Mouse (Mus musculus) thymus, adult 2 months (tissue): ENCODE data around the gene Rpl3l. TPM values are rescaled to one million over a fixed set of nuclear protein-coding genes. Genes with fewer than 3 reads are reported as not detected.

ENCODE experiments used
- DNase-seq: peaks from one replicate; pipeline ENCODE4 v3.0.0; 2021
- H3K27ac ChIP-seq: fragments of 200-500 bp; 2 replicates; pipeline ENCODE4 v1.5.1; 2012; ENCODE audit warnings: low read length, control low read depth; ENCODE audit not compliant: control insufficient read depth, insufficient read depth
- H3K27me3 ChIP-seq: fragments of 200-500 bp; 2 replicates; pipeline ENCODE4 v1.6.1; 2012; ENCODE audit warnings: mild to moderate bottlenecking, low read length, moderate library complexity, mixed read lengths; ENCODE audit not compliant: control insufficient read depth, insufficient read depth
- H3K36me3 ChIP-seq: fragments of 200-500 bp; 2 replicates; pipeline ENCODE4 v1.6.1; 2012; ENCODE audit warnings: mild to moderate bottlenecking, low read length, moderate library complexity; ENCODE audit not compliant: control insufficient read depth, insufficient read depth
- H3K4me1 ChIP-seq: fragments of 200-500 bp; replicated peaks from 2 replicates; pipeline ENCODE4 v1.6.1; 2012; ENCODE audit warnings: low read length; ENCODE audit not compliant: control insufficient read depth, insufficient read depth
- H3K4me3 ChIP-seq: fragments of 200-500 bp; 2 replicates; pipeline ENCODE4 v1.5.1; 2012; ENCODE audit warnings: mild to moderate bottlenecking, low read length, control low read depth, moderate library complexity; ENCODE audit not compliant: control insufficient read depth, insufficient read depth
- CTCF ChIP-seq: fragments of 200-500 bp; IDR thresholded peaks from 2 replicates; pipeline ENCODE4 v1.5.1; 2012; ENCODE audit warnings: mild to moderate bottlenecking, control low read depth, low read length, moderate library complexity, borderline replicate concordance; ENCODE audit not compliant: control insufficient read depth, poor library complexity, insufficient read depth; ENCODE audit errors: extremely low read depth
- POLR2A ChIP-seq: fragments of 200-500 bp; IDR thresholded peaks from 2 replicates; pipeline ENCODE4 v1.6.1; 2012; ENCODE audit warnings: mild to moderate bottlenecking, low read length, control low read depth, moderate library complexity; ENCODE audit not compliant: control insufficient read depth, poor library complexity, insufficient read depth; ENCODE audit errors: extremely low read depth
- WGBS: fragments of 180-500 bp; shearing (Covaris S2); methylation state at CpG from one replicate; pipeline ENCODE4 v1.1.7; 2018; 5-methylcytosine and 5-hydroxymethylcytosine counted together
- polyA plus RNA-seq: library from polyadenylated mRNA; depleted of rRNA; stranded (reverse); fragments of >200 nt; gene quantifications from 2 replicates; pipeline ENCODE4 v1.2.3, GENCODE M21; 2012

The Rpl3l gene
- polyA plus RNA-seq, 1 experiment = 7.2 TPM

DNA sequence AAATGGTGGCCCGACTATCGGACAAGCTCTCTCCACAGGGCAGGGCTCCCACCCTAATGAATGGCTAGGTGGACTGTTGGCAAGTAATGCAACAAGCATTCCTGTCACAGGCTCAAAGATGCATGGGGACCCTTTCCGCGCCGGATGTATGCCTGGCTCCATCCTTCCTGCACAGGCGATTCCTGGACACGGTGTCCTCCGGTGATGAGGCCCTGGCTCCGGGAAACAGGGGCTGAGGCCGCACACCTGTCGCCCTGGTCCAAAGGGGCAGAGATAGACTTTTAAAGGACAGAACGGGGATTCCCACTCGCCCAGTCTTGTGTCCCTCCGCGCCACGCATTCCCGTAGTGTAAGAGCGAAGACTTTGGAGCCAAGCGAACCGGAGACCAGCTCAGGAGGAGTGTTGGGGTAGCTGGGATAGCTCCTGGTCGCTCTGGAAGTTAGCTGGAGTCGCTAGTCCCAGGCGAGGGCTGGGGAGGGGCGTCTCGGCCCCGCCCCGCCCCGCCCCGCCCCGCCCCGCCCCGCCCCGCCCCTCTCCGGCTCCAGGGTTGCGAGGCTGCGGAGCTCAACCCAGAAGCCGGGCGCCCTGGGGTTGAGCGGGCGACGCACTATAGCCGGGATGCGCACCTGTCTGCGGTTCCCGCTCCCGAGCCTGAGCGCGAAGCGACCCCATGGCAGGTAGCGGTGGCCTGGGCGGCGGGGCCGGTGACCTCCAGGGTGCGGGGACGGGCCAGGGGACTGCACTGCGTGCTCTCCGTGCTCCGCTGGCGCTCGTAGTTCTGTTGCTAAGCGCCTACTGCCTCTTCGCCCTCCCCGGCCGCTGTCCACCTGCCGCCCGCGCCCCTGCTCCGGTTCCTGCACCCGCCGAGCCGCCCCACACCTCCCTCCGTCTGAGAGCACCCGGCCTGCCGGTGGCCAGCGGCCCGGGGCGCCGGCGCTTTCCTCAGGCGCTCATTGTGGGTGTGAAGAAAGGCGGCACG, 25.1 kb downstream of the Rpl3l start, which contains the start of gene Hs3st6:
Gene Hs3st6 (plus strand): TSS at position 574 of the 980 bp plus-strand sequence.
- peaks cover 21% of the 10 kb centered on the region; the same call in 1 of the 2 replicates for H3K27me3 ChIP-seq
- no peaks in the 10 kb centered on the region for H3K36me3 ChIP-seq
- H3K27ac ChIP-seq = no peak within 1 kb of the TSS
- TF ChIP-seq CTCF = no peak
- no peak for TF ChIP-seq POLR2A
- peaks cover 11% of the 10 kb centered on the region for H3K4me1 ChIP-seq
- DNase-seq = peak; percentile 17
- 2% methylated on average over 79 of the region's 82 CpGs for WGBS
- peak within 1 kb of the TSS; percentile 36 for H3K4me3 ChIP-seq

DNA sequence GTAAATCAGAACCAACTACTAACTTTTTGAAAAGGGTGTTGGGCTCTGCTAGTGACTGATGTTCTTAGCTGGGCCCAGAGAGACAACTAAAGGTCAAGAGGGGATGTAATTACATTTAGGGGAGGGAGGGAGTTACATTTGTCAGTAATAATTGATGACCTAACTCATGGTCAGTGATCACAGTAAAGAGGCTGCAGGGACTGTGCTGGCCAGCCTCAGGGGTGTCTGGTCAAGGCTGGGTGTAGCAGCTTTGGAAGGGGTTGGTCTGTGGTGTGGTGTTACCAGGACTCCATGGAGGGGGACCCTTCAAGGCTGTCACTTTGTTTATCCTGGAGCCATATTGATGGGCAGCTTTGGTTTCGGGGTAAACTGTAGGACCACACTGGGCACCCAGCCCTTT, 29.8 kb downstream of the Rpl3l start:
- peaks cover 9% of the 10 kb centered on the region for H3K4me1 ChIP-seq
- no peak overlapping the region for H3K4me3 ChIP-seq
- no peak overlapping the region for H3K27ac ChIP-seq
- 100% methylated on average over 1 of the region's 1 CpGs for WGBS
- H3K27me3 ChIP-seq = peaks cover 14% of the 10 kb centered on the region; the same call in 1 of the 2 replicates
- no peaks in the 10 kb centered on the region for H3K36me3 ChIP-seq
- TF ChIP-seq POLR2A = no peak
- no peak for TF ChIP-seq CTCF
- DNase-seq = no peak

DNA sequence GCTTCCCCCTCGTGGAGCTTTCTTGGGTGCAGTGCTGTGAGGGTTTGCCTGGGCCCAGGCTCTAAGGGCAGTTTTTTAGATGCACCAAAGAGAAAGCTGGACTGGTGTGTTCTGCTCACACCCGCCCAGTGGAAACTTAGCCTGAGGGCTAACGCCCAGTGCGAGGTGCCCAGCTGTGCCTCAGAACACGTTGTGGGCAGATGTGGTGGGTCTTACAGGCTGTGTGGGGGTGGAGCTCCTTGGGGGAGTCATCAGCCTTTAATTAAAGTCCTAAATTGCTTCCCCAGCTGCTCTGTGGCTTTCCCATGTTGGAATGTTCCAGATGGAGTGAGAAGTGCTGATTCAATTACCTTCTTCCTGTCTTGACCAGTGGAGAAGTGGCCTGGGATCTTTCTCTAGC, 33.5 kb downstream of the Rpl3l start:
- Histone ChIP-seq H3K4me1 (no peaks in the 10 kb centered on the region), H3K27me3 (no peaks in the 10 kb centered on the region; the same call in 1 of the 2 replicates), H3K36me3 (no peaks in the 10 kb centered on the region), H3K27ac (no peak overlapping the region), H3K4me3 (no peak overlapping the region)
- no peak for DNase-seq
- TF ChIP-seq POLR2A (no peak), CTCF (no peak)
- 62% methylated on average over 5 of the region's 5 CpGs for WGBS

DNA sequence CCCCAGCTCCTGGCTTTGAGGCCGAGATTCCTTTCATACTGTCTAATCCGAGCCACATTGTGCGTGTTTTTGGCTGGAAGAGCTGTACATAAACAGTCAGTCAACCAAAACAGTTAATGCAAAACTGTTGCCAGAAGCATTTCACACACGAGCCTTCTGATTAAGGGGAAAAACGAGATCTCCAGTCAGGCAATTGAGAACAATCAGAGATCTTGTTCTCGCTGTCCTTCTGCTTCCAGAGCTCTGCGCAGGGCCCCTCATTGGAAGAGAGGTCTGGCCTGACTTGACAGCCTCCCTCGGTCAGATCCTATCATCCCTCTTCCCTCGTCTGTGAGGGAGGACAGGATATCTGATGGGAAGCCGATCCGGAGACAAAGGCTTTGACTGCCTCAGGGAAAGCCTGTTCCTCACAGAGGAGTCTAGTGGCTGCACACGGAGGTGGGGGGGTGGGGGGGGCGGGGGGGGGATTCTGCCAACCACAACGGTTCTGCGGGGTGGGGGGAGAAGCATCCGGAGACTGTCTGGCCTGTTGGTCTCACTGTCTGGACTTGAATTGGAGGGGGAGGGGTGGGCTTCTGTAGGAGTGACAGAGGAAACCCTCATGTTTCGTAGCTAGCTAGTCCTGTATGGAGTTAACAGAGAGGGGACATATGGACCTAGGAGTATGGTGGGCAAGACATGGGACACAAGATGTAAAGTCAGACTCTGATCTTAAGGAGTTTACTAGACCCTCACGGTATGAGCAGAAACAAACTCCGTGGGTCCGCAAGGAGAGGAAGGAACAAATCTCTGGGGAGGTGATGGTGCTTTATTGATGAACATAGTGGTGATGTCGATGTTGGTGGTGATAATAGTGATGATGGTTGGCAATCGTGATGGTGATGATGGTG, 37.6 kb downstream of the Rpl3l start:
- no peak overlapping the region for H3K27ac ChIP-seq
- no peak for DNase-seq
- WGBS = 50% methylated on average over 21 of the region's 22 CpGs
- no peaks in the 10 kb centered on the region for H3K4me1 ChIP-seq
- H3K36me3 ChIP-seq = no peaks in the 10 kb centered on the region
- H3K27me3 ChIP-seq = no peaks in the 10 kb centered on the region; the same call in 1 of the 2 replicates
- no peak overlapping the region for H3K4me3 ChIP-seq
- no peak for TF ChIP-seq POLR2A
- no peak for TF ChIP-seq CTCF

DNA sequence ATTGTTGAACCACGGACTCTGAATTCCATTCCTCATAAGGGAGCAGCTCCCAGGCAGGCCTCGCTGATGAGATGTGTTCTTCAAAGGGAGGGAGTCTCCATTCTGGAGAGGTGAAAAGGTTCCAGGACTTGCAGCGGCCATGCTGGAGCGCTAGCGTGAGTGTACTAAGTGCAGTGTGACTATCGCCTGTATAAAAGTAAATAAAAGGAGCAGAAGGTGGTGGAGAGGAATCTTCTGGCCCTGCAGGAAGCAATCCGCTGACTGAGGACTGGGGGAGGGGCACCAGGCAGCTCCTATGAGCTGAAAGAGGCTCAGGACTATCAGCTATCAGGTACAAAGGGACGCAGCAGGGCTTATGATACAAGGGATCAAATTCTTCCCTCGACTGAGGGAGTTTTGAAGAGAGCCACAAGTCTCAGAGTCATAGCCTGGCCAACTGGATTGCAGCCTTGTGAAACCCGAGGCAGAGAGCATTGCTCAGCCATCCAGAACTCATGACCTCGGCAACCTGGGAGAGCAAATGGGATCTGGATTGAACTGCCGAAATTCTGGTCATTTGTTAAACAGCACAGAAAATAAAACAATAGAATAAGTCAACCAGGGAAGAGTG, 38.8 kb downstream of the Rpl3l start:
- WGBS = 50% methylated on average over 12 of the region's 12 CpGs
- no peak for DNase-seq
- no peaks in the 10 kb centered on the region for H3K36me3 ChIP-seq
- H3K27ac ChIP-seq = no peak overlapping the region
- H3K4me1 ChIP-seq = no peaks in the 10 kb centered on the region
- TF ChIP-seq CTCF = no peak
- TF ChIP-seq POLR2A = no peak
- H3K4me3 ChIP-seq = no peak overlapping the region
- no peaks in the 10 kb centered on the region; the same call in 1 of the 2 replicates for H3K27me3 ChIP-seq
